Comparison of ENCODE assay signal across 8 mouse cellular contexts in genomic region chr3:82725546-82725945, GRCm38 (mm10).
DNase-seq lines count a peak whose midpoint lies in the region; ATAC-seq and TF ChIP-seq lines count a peak whose summit lies in the region.

No protein-coding gene starts in this region.

- H3K4me2 ChIP-seq in liver, embryonic 12.5 days, result no peak overlapping the region
- no peak overlapping the region for H3K4me2 ChIP-seq in liver, embryonic 13.5 days

- no peaks in the 10 kb centered on the region for H3K36me3 ChIP-seq in liver, embryonic 12.5 days
- no peaks in the 10 kb centered on the region for H3K36me3 ChIP-seq in liver, embryonic 13.5 days

- 23% methylated on average over 3 of the region's 3 CpGs for WGBS in liver, embryonic 12.5 days (ENCODE audit: insufficient replicate concordance)
- 24% methylated on average over 3 of the region's 3 CpGs for WGBS in liver, embryonic 13.5 days (ENCODE audit: insufficient replicate concordance)

- H3K9ac ChIP-seq in liver, embryonic 12.5 days, result no peak overlapping the region
- no peak overlapping the region for H3K9ac ChIP-seq in liver, embryonic 13.5 days

- H3K4me1 ChIP-seq in liver, embryonic 12.5 days, result no peaks in the 10 kb centered on the region
- no peaks in the 10 kb centered on the region for H3K4me1 ChIP-seq in cortical plate, adult 2 months (ENCODE audit: control insufficient read depth, insufficient read depth, low read length)
- H3K4me1 ChIP-seq in liver, embryonic 13.5 days (replicated peaks), result no peaks in the 10 kb centered on the region

- no peak overlapping the region for H3K4me3 ChIP-seq in liver, embryonic 12.5 days
- H3K4me3 ChIP-seq in cortical plate, adult 2 months (ENCODE audit: insufficient read depth, low read length), result no peak overlapping the region
- H3K4me3 ChIP-seq in liver, embryonic 13.5 days (replicated peaks), result no peak overlapping the region

- no peak for ATAC-seq in liver, embryonic 12.5 days
- no peak for ATAC-seq in liver, embryonic 13.5 days (ENCODE audit: low read depth)
- ATAC-seq in erythroblast, adult 5-6 weeks (replicated peaks; ENCODE audit: low FRiP score, poor library complexity, severe bottlenecking), result no peak

- no peaks in the 10 kb centered on the region for H3K27me3 ChIP-seq in liver, embryonic 12.5 days (replicated peaks)
- H3K27me3 ChIP-seq in liver, embryonic 13.5 days, result no peaks in the 10 kb centered on the region

- DNase-seq in liver, result peak; percentile 52
- peak; percentile 78 to 86 for DNase-seq in adrenal gland, adult 18-20 months (ENCODE audit: low spot score in 2 of 2)
- peak; percentile 67 for DNase-seq in heart, postnatal 4 days
- DNase-seq in liver, embryonic 13.5 days, result peak; percentile 2
- DNase-seq in retina, embryonic 14.5 days (ENCODE audit: low spot score), result peak; percentile 71

- peak; percentile 71 for TF ChIP-seq CTCF in cortical plate, adult 2 months (IDR thresholded peaks at IDR 0.05; ENCODE audit: extremely low read depth, insufficient read depth, low read length)

- no peak overlapping the region for H3K27ac ChIP-seq in liver, embryonic 12.5 days
- H3K27ac ChIP-seq in cortical plate, adult 2 months (ENCODE audit: insufficient read depth, low read length), result no peak overlapping the region
- H3K27ac ChIP-seq in liver, embryonic 13.5 days, result no peak overlapping the region

- H3K9me3 ChIP-seq in liver, embryonic 12.5 days (replicated peaks), result no peaks in the 10 kb centered on the region
- no peaks in the 10 kb centered on the region for H3K9me3 ChIP-seq in liver, embryonic 13.5 days (replicated peaks)

- TF ChIP-seq POLR2A in cortical plate, adult 2 months (IDR thresholded peaks at IDR 0.05; ENCODE audit: extremely low read depth, insufficient read depth, low read length), result no peak

Comparison
In these comparisons a context has a peak if more than half of its experiments do, and no peak if none do; other contexts are left out.
1. DNase-seq: peak in every context shown above with its lines; median percentile 82 in adrenal gland, adult 18-20 months; 71 in retina, embryonic 14.5 days; 67 in heart, postnatal 4 days; 52 in liver; 2 in liver, embryonic 13.5 days.